Mouse (Mus musculus) large intestine, adult 2 months (tissue): Measurements from ENCODE around the gene Zcwpw1. TPM values are rescaled to one million over a fixed set of nuclear protein-coding genes. Genes with fewer than 3 reads are reported as not detected.
"Not testable (repeated sequence)": the region's sequence is repeated elsewhere in the genome, so short reads cannot be mapped to it uniquely, and the experiment has no call there.

Experiments used
- DNase-seq: peaks from one replicate; pipeline ENCODE4 v3.0.0-alpha.2; 2012; ENCODE audit warnings: low read depth, low spot score
- WGBS: fragments of 180-500 bp; shearing (Covaris S2); methylation state at CpG from one replicate; pipeline ENCODE4 v1.1.7; 2018; 5-methylcytosine and 5-hydroxymethylcytosine counted together
- polyA plus RNA-seq: library from polyadenylated mRNA; depleted of rRNA; stranded (reverse); fragments of >200 nt; gene quantifications from 2 replicates; pipeline ENCODE4 v1.2.3, GENCODE M21; 2012; rRNA removed

The Zcwpw1 gene
- 0.48 and 0.84 TPM in 2 replicates for polyA plus RNA-seq

GRCm38 (mm10) chr5:137787151-137787928, at the start of gene Zcwpw1, which contains the start of gene Mepce:
TSS of gene Zcwpw1 (plus strand) at chr5:137787798.
TSS of gene Mepce (minus strand) at chr5:137787655.
- WGBS = under 1% methylated on average over 48 of the region's 48 CpGs
- DNase-seq = peak; percentile 69

GRCm38 (mm10) chr5:137738516-137738915, 49.1 kb upstream of the Zcwpw1 start:
- no peak for DNase-seq
- WGBS = 58% methylated on average over 5 of the region's 5 CpGs

- no peak for DNase-seq
- WGBS = 85% methylated on average over 9 of the region's 9 CpGs
Observed at GRCm38 (mm10) chr5:137739471-137739870, 48.1 kb upstream of the Zcwpw1 start.

- WGBS = 56% methylated on average over 11 of the region's 11 CpGs
- DNase-seq = no peak
Observed at GRCm38 (mm10) chr5:137740506-137740905, 47.1 kb upstream of the Zcwpw1 start.

- DNase-seq = no peak
- WGBS = under 1% methylated on average over 69 of the region's 71 CpGs
Observed at GRCm38 (mm10) chr5:137741023-137741931, 46.3 kb upstream of the Zcwpw1 start, which contains the start of gene Nyap1. TSS of gene Nyap1 (minus strand) at chr5:137741607.

- WGBS = 59% methylated on average over 10 of the region's 10 CpGs
Observed at GRCm38 (mm10) chr5:137742048-137742447, 45.5 kb upstream of the Zcwpw1 start.

GRCm38 (mm10) chr5:137742836-137743235, 44.8 kb upstream of the Zcwpw1 start:
- WGBS = 92% methylated on average over 6 of the region's 6 CpGs
- no peak for DNase-seq

More at GRCm38 (mm10) chr5:137742048-137742447, 45.5 kb upstream of the Zcwpw1 start:
- no peak for DNase-seq

GRCm38 (mm10) chr5:137744197-137744596, 43.4 kb upstream of the Zcwpw1 start:
- WGBS = 85% methylated on average over 7 of the region's 7 CpGs
- no peak for DNase-seq

- 3% methylated on average over 28 of the region's 28 CpGs for WGBS
- DNase-seq = peak; percentile 75
Observed at GRCm38 (mm10) chr5:137745214-137746171, 42.1 kb upstream of the Zcwpw1 start, which contains the start of gene Tsc22d4. TSS of gene Tsc22d4 (plus strand) at chr5:137745730.

- WGBS = under 1% methylated on average over 20 of the region's 20 CpGs
- no peak for DNase-seq
Observed at GRCm38 (mm10) chr5:137746282-137746850, 41.2 kb upstream of the Zcwpw1 start.

GRCm38 (mm10) chr5:137746851-137747325, 40.7 kb upstream of the Zcwpw1 start:
- no peak for DNase-seq
- WGBS = 2% methylated on average over 16 of the region's 16 CpGs

GRCm38 (mm10) chr5:137747326-137747961, 40.2 kb upstream of the Zcwpw1 start:
- 3% methylated on average over 26 of the region's 26 CpGs for WGBS
- no peak for DNase-seq

GRCm38 (mm10) chr5:137748130-137748770, 39.3 kb upstream of the Zcwpw1 start:
- no peak for DNase-seq
- 27% methylated on average over 5 of the region's 5 CpGs for WGBS

GRCm38 (mm10) chr5:137749196-137749836, 38.3 kb upstream of the Zcwpw1 start:
- 29% methylated on average over 6 of the region's 6 CpGs for WGBS
- DNase-seq = no peak

GRCm38 (mm10) chr5:137750212-137750611, 37.4 kb upstream of the Zcwpw1 start:
- not testable (repeated sequence) for DNase-seq
- 94% methylated on average over 7 of the region's 8 CpGs for WGBS

- no peak for DNase-seq
- 91% methylated on average over 13 of the region's 13 CpGs for WGBS
Observed at GRCm38 (mm10) chr5:137751221-137751887, 36.2 kb upstream of the Zcwpw1 start.

- DNase-seq = no peak
- 61% methylated on average over 6 of the region's 6 CpGs for WGBS
Observed at GRCm38 (mm10) chr5:137751988-137752387, 35.6 kb upstream of the Zcwpw1 start.
